Mouse (Mus musculus) NIH3T3 (cell line): ENCODE data around the gene Ube2d3.
"Not testable (repeated sequence)": the region's sequence is repeated elsewhere in the genome, so short reads cannot be mapped to it uniquely, and the experiment has no call there.

Experiments
- DNase-seq: peaks from one replicate; pipeline ENCODE4 v3.0.0-alpha.2; 2012; ENCODE audit warnings: low read depth

Ube2d3 gene

GRCm38 (mm10) chr3:135491102-135491501, 53.2 kb downstream of the Ube2d3 start:
- DNase-seq: no peak

- not testable (repeated sequence) for DNase-seq
These were observed 55.4 kb downstream of the Ube2d3 start for GRCm38 (mm10) chr3:135493320-135493719.

GRCm38 (mm10) chr3:135497956-135498355, 60.0 kb downstream of the Ube2d3 start:
- DNase-seq: not testable (repeated sequence)

- peak; percentile 25 for DNase-seq
These were observed 60.9 kb downstream of the Ube2d3 start for GRCm38 (mm10) chr3:135498891-135499290.

- DNase-seq: no peak
These were observed 65.2 kb downstream of the Ube2d3 start for GRCm38 (mm10) chr3:135503160-135503559.

- peak; percentile 68 for DNase-seq
These were observed 67.5 kb downstream of the Ube2d3 start for GRCm38 (mm10) chr3:135505369-135505909.

GRCm38 (mm10) chr3:135505916-135506482, 68.0 kb downstream of the Ube2d3 start:
- no peak for DNase-seq

- DNase-seq: no peak
These were observed 69.6 kb downstream of the Ube2d3 start for GRCm38 (mm10) chr3:135507506-135507905.

- no peak for DNase-seq
These were observed 70.2 kb downstream of the Ube2d3 start for GRCm38 (mm10) chr3:135508191-135508590.

- DNase-seq: no peak
These were observed 72.4 kb downstream of the Ube2d3 start for GRCm38 (mm10) chr3:135510372-135510771.

GRCm38 (mm10) chr3:135511683-135512082, 73.7 kb downstream of the Ube2d3 start:
- peak; percentile 33 for DNase-seq

GRCm38 (mm10) chr3:135513270-135513669, 75.3 kb downstream of the Ube2d3 start:
- DNase-seq: no peak

GRCm38 (mm10) chr3:135513800-135514425, 76.0 kb downstream of the Ube2d3 start:
- no peak for DNase-seq

- no peak for DNase-seq
These were observed 77.3 kb downstream of the Ube2d3 start for GRCm38 (mm10) chr3:135515246-135515645.

GRCm38 (mm10) chr3:135516891-135517290, 78.9 kb downstream of the Ube2d3 start:
- no peak for DNase-seq
